8 mouse cellular contexts compared by ENCODE assay signal in genomic region chr7:16906281-16906680, GRCm38 (mm10). TPM values are rescaled to one million over a fixed set of nuclear protein-coding genes. Genes with fewer than 3 reads are reported as not detected.
A peak's percentile ranks its signal among the peaks of the same experiment; 100 is the strongest.
DNase-seq lines count a peak whose midpoint lies in the region; ATAC-seq and TF ChIP-seq lines count a peak whose summit lies in the region.

Gene Ptgir, plus strand, starts transcription at chr7:16906490.

- peak within 1 kb of the TSS; percentile 34 for H3K27ac ChIP-seq in CH12.LX (ENCODE audit: insufficient read depth, low read depth)
- H3K27ac ChIP-seq in heart, adult 2 months = peak within 1 kb of the TSS; percentile 71
- no peak within 1 kb of the TSS for H3K27ac ChIP-seq in limb, embryonic 14.5 days (replicated peaks; ENCODE audit: low read depth, low read length)

- dilution Hi-C loops in CH12.LX (cut with MboI; ENCODE audit: extremely low pct_ligation_motif_present, extremely low pct_unique_long_range_greater_than_20kb, low sequenced_read_pairs) = no loop called here

- peak within 1 kb of the TSS; percentile 52 to 66 (median 63) for H3K4me3 ChIP-seq in CH12.LX (replicated peaks in 1 of 3; ENCODE audit: low read depth in 2 of 3, low read length in 2 of 3, poor library complexity in 1 of 3)
- H3K4me3 ChIP-seq in heart, adult 2 months = peak within 1 kb of the TSS; percentile 16; the same call in 1 of the 2 replicates
- no peak within 1 kb of the TSS for H3K4me3 ChIP-seq in limb, embryonic 14.5 days (replicated peaks; ENCODE audit: low read length)

- H3K9ac ChIP-seq in CH12.LX (ENCODE audit: insufficient read depth, low read depth) = peak within 1 kb of the TSS; percentile 42
- H3K9ac ChIP-seq in heart, adult 2 months (ENCODE audit: low read depth, low read length) = peak within 1 kb of the TSS; percentile 32
- peak within 1 kb of the TSS; percentile 4; the same call in 1 of the 2 replicates for H3K9ac ChIP-seq in limb, embryonic 14.5 days (ENCODE audit: low read depth, low read length, severe bottlenecking)

- no peak for TF ChIP-seq EP300 in CH12.LX (IDR thresholded peaks at IDR 0.05; ENCODE audit: low read length)
- no peak for TF ChIP-seq EP300 in heart, adult 2 months (IDR thresholded peaks at IDR 0.05; ENCODE audit: insufficient read depth, low read depth, low read length)

- DNase-seq in 416B (ENCODE audit: low read depth) = peak; percentile 56
- peak; percentile 78 for DNase-seq in CH12.LX (ENCODE audit: extremely low read depth)
- DNase-seq in heart, adult 2 months = peak; percentile 84 to 85
- DNase-seq in limb, embryonic 14.5 days (ENCODE audit: low spot score) = peak; percentile 44
- DNase-seq in thymus, postnatal 25 days = peak; percentile 54
- no peak for DNase-seq in adrenal gland, postnatal 4 days (ENCODE audit: low spot score in 2 of 2)
- no peak for DNase-seq in embryo, embryonic 11 days

- no peaks in the 10 kb centered on the region for H3K27me3 ChIP-seq in CH12.LX (replicated peaks)
- H3K27me3 ChIP-seq in heart, adult 2 months (ENCODE audit: control insufficient read depth, insufficient read depth, low read length) = no peaks in the 10 kb centered on the region
- no peaks in the 10 kb centered on the region for H3K27me3 ChIP-seq in limb, embryonic 14.5 days (ENCODE audit: control insufficient read depth, insufficient read depth, low read length)

- peaks cover 3 to 24% of the 10 kb centered on the region in 2 experiments for H3K36me3 ChIP-seq in CH12.LX (replicated peaks in 1 of 2; ENCODE audit: control insufficient read depth in 1 of 2, insufficient read depth in 1 of 2, low read length in 1 of 2)
- no peaks in the 10 kb centered on the region for H3K36me3 ChIP-seq in heart, adult 2 months (ENCODE audit: control insufficient read depth, insufficient read depth, low read length)
- no peaks in the 10 kb centered on the region for H3K36me3 ChIP-seq in limb, embryonic 14.5 days (ENCODE audit: control insufficient read depth, insufficient read depth, low read length)

- H3K4me2 ChIP-seq in CH12.LX (ENCODE audit: insufficient read depth, low read depth, poor library complexity, severe bottlenecking) = peak within 1 kb of the TSS; percentile 42
- H3K4me2 ChIP-seq in limb, embryonic 14.5 days (replicated peaks; ENCODE audit: low read depth, low read length, severe bottlenecking) = 0 out of 2 replicates have a peak within 1 kb of the TSS, but pooled peaks have one; percentile 13

- no peaks in the 10 kb centered on the region for H3K79me2 ChIP-seq in CH12.LX (replicated peaks; ENCODE audit: control insufficient read depth, extremely low read depth, insufficient read depth, poor library complexity, severe bottlenecking)
- no peaks in the 10 kb centered on the region for H3K79me2 ChIP-seq in heart, adult 2 months (replicated peaks; ENCODE audit: control insufficient read depth, insufficient read depth, low read length)

- peak; percentile 14; the same call in 1 of the 2 replicates for ATAC-seq in limb, embryonic 14.5 days (ENCODE audit: low FRiP score, low read depth)
- ATAC-seq in cerebellum, adult (ENCODE audit: insufficient number of reproducible peaks, low FRiP score, low TSS enrichment) = no peak

- TF ChIP-seq RAD21 in CH12.LX (IDR thresholded peaks at IDR 0.05; ENCODE audit: low read depth, low read length) = no peak

- WGBS in heart, adult 2 months = 34% methylated on average over 6 of the region's 6 CpGs
- 8% methylated on average over 6 of the region's 6 CpGs for WGBS in limb, embryonic 14.5 days

- peak; percentile 43; the same call in 1 of the 2 replicates for TF ChIP-seq POLR2A in CH12.LX (IDR thresholded peaks at IDR 0.05; ENCODE audit: low read depth, low read length)
- peak; percentile 51 for TF ChIP-seq POLR2A in heart, adult 2 months (IDR thresholded peaks at IDR 0.05; ENCODE audit: insufficient read depth, low read depth, low read length)
- no peak for TF ChIP-seq POLR2A in limb, embryonic 14.5 days (IDR thresholded peaks at IDR 0.05; ENCODE audit: borderline replicate concordance, extremely low read depth, insufficient read depth, insufficient read length)

- H3K9me3 ChIP-seq in CH12.LX (replicated peaks; ENCODE audit: low read length) = no peaks in the 10 kb centered on the region
- H3K9me3 ChIP-seq in limb, embryonic 14.5 days (ENCODE audit: control insufficient read depth, low read length) = no peaks in the 10 kb centered on the region

- in situ Hi-C loops in CH12.LX (cut with MboI; ENCODE audit: low pct_ligation_motif_present, low pct_unique_long_range_greater_than_20kb, low sequenced_read_pairs) = loop anchor here (5.0 kb wide), 2 partner anchors 34 to 89 kb away; partner anchors contain the start of genes Fkrp and Strn4

- TF ChIP-seq CTCF in CH12.LX (conservative IDR thresholded peaks at IDR 0.05 in 1 of 2, IDR thresholded peaks at IDR 0.05 in 1 of 2; ENCODE audit: low read depth in 2 of 2, low read length in 2 of 2) = no peak
- TF ChIP-seq CTCF in heart, adult 2 months (IDR thresholded peaks at IDR 0.05) = no peak

- H3K4me1 ChIP-seq in CH12.LX (ENCODE audit: control insufficient read depth in 1 of 2, insufficient read depth in 2 of 2) = peaks cover 54 to 80% of the 10 kb centered on the region in 2 experiments
- peaks cover 9% of the 10 kb centered on the region for H3K4me1 ChIP-seq in heart, adult 2 months (ENCODE audit: control insufficient read depth, insufficient read depth, low read length)
- peaks cover 22% of the 10 kb centered on the region for H3K4me1 ChIP-seq in limb, embryonic 14.5 days (ENCODE audit: control insufficient read depth, insufficient read depth, low read length)

- intact Hi-C loops in heart, adult 2 months (cut with DNase I) = loop anchor here (5.0 kb wide), 1 partner anchor 279 kb away; no protein-coding TSS in a partner anchor

TF ChIP-seq in CH12.LX, 34 proteins besides CTCF, POLR2A, EP300 and RAD21:
- TF ChIP-seq IRF4 (IDR thresholded peaks at IDR 0.05; ENCODE audit: low read depth, low read length) (0 out of 2 replicates have a peak, but pooled peaks have one; percentile 39), ELF1 (IDR thresholded peaks at IDR 0.05; ENCODE audit: low read depth, low read length) (peak; percentile 11; the same call in 1 of the 2 replicates), SIN3A (IDR thresholded peaks at IDR 0.05; ENCODE audit: low read length) (peak; percentile 46; the same call in 1 of the 2 replicates), NELFE (IDR thresholded peaks at IDR 0.05; ENCODE audit: low read depth, low read length) (no peak), ZNF384 (IDR thresholded peaks at IDR 0.05; ENCODE audit: low read depth, low read length) (peak; percentile 47; the same call in 1 of the 2 replicates)

RNA-seq across cellular contexts. Expression of gene Ptgir, which starts in this region (rescaled TPM):
- total RNA-seq in CH12.LX (2012; rRNA removed) (7.0 and 7.5 TPM in 2 replicates), CH12.LX (2014; rRNA removed) (2.7 and 3.8 TPM in 2 replicates)
- 31.1 and 33.3 TPM in 2 replicates for polyA plus RNA-seq in CH12.LX (2012; ENCODE audit: insufficient read length, low read depth)
- 1 to 10 TPM; 1.9 to 2.9 TPM for total RNA-seq in heart, adult 2 months (2021)
- 5.2 and 7.4 TPM in 2 replicates for polyA plus RNA-seq in heart, adult 2 months (2012; rRNA removed)
- 3.6 and 4.1 TPM in 2 replicates for polyA plus RNA-seq in limb, embryonic 14.5 days (2012; rRNA removed)
- 2.3 and 2.8 TPM in 2 replicates for polyA plus RNA-seq in limb, embryonic 14.5 days (2014; fragmentation: Nextera tagmentation; extraction: Ambion mirVana)
- 1 to 10 TPM; 1.7 to 2.0 TPM for total RNA-seq in adrenal gland, postnatal 4 days (2021)

Comparison
In these comparisons a context has a peak if more than half of its experiments do, and no peak if none do; other contexts are left out.
1. DNase-seq: peak in 416B (single experiment), CH12.LX (single experiment), heart, adult 2 months (2 of 2), limb, embryonic 14.5 days (single experiment) and thymus, postnatal 25 days (single experiment); none in adrenal gland, postnatal 4 days (0 of 2) and embryo, embryonic 11 days (single experiment).
2. Peak in every context shown above with its lines, with median percentiles within 50 percentile points of each other: H3K9ac ChIP-seq.